Comparison of ENCODE assay signal across 22 mouse cellular contexts in the genomic region with DNA sequence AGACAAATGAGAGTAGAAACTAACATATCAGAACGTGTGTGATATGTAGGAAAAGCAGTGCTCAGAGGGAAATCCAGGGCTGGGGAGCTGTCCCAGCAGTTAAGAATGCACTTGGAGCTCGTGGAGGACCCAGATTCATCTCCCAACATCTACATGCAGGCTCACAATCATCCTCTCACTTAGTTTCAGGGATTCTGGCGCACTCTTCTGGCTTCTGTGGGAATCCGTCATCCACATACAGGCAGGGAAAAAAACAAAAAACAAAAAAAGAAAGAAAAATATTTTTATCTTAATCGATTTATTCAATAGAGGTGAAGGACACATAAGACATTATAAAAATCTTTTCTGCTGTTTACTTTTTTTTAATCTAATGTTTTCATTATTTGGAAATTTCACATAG. TPM values are rescaled to one million over a fixed set of nuclear protein-coding genes. Genes with fewer than 3 reads are reported as not detected.
DNase-seq lines count a peak whose midpoint lies in the region; ATAC-seq and TF ChIP-seq lines count a peak whose summit lies in the region.
"Had no signal": no experiment of that assay in that cellular context is flagged by ENCODE, and none has a peak within 500 bp of the region (broad histone marks: within the 10 kb centered on the region; RNA-seq: fewer than 3 reads in every experiment).

No protein-coding gene starts in this region.

- H3K9me3 ChIP-seq in intestine, postnatal 0 days (ENCODE audit: control insufficient read depth) = no peaks in the 10 kb centered on the region
- no peaks in the 10 kb centered on the region for H3K9me3 ChIP-seq in intestine, embryonic 16.5 days (ENCODE audit: control insufficient read depth, low read length)
- H3K9me3 ChIP-seq in midbrain, postnatal 0 days (ENCODE audit: low read length) = no peaks in the 10 kb centered on the region
- no peaks in the 10 kb centered on the region for H3K9me3 ChIP-seq in midbrain, embryonic 15.5 days
- H3K9me3 ChIP-seq: hindbrain, embryonic 12.5 days; intestine, embryonic 15.5 days; limb, embryonic 12.5 days had no signal

- no peaks in the 10 kb centered on the region for H3K4me1 ChIP-seq in intestine, postnatal 0 days (replicated peaks; ENCODE audit: control insufficient read depth, insufficient read depth, low read length)
- no peaks in the 10 kb centered on the region for H3K4me1 ChIP-seq in intestine, embryonic 16.5 days (ENCODE audit: control insufficient read depth, insufficient read depth, low read length)
- H3K4me1 ChIP-seq in midbrain, postnatal 0 days (ENCODE audit: insufficient read depth, low read length) = no peaks in the 10 kb centered on the region
- no peaks in the 10 kb centered on the region for H3K4me1 ChIP-seq in midbrain, embryonic 15.5 days
- H3K4me1 ChIP-seq: hindbrain, embryonic 12.5 days; intestine, embryonic 15.5 days; limb, embryonic 12.5 days had no signal

- peak; percentile 3 to 6 for DNase-seq in cerebellum, postnatal 14 days
- DNase-seq in cerebellum, postnatal 4 days (ENCODE audit: low spot score in 2 of 2) = no peak
- peak; percentile 15 for DNase-seq in midbrain, postnatal 0 days (ENCODE audit: low spot score)
- no peak for DNase-seq in spleen, postnatal 14 days (ENCODE audit: low spot score in 2 of 2)
- DNase-seq in adrenal gland, postnatal 10 days = no peak
- DNase-seq: cerebellum, postnatal 25 days; gastrocnemius, adult 2 months; heart, adult 2 months; kidney, postnatal 25 days; lung, postnatal 36 days; thymus, postnatal 36 days had no signal

- peak; percentile 27 for TF ChIP-seq CTCF in intestine, postnatal 0 days (IDR thresholded peaks at IDR 0.05; ENCODE audit: low read depth)
- peak; percentile 63 for TF ChIP-seq CTCF in midbrain, postnatal 0 days (IDR thresholded peaks at IDR 0.05)

- no peak overlapping the region for H3K4me3 ChIP-seq in intestine, postnatal 0 days (ENCODE audit: low read depth, low read length)
- H3K4me3 ChIP-seq in intestine, embryonic 16.5 days (ENCODE audit: low read length) = no peak overlapping the region
- no peak overlapping the region for H3K4me3 ChIP-seq in midbrain, postnatal 0 days (ENCODE audit: low read depth, low read length)
- no peak overlapping the region for H3K4me3 ChIP-seq in midbrain, embryonic 15.5 days
- H3K4me3 ChIP-seq: gastrocnemius, adult 2 months; heart, adult 2 months; hindbrain, embryonic 12.5 days; intestine, embryonic 15.5 days; limb, embryonic 12.5 days had no signal

- no peaks in the 10 kb centered on the region for H3K36me3 ChIP-seq in intestine, postnatal 0 days (ENCODE audit: control insufficient read depth, insufficient read depth)
- H3K36me3 ChIP-seq in intestine, embryonic 16.5 days (ENCODE audit: control insufficient read depth, insufficient read depth, low read length) = no peaks in the 10 kb centered on the region
- no peaks in the 10 kb centered on the region for H3K36me3 ChIP-seq in midbrain, postnatal 0 days (ENCODE audit: insufficient read depth, low read length)
- no peaks in the 10 kb centered on the region for H3K36me3 ChIP-seq in midbrain, embryonic 15.5 days (replicated peaks)
- H3K36me3 ChIP-seq: hindbrain, embryonic 12.5 days; intestine, embryonic 15.5 days; limb, embryonic 12.5 days had no signal

- WGBS in intestine, postnatal 0 days = 68% methylated on average over 5 of the region's 5 CpGs
- WGBS in intestine, embryonic 16.5 days = 56% methylated on average over 5 of the region's 5 CpGs
- WGBS in midbrain, postnatal 0 days = 68% methylated on average over 5 of the region's 5 CpGs
- 63% methylated on average over 5 of the region's 5 CpGs for WGBS in midbrain, embryonic 15.5 days

- H3K27ac ChIP-seq in intestine, postnatal 0 days (ENCODE audit: low read depth, low read length) = no peak overlapping the region
- H3K27ac ChIP-seq in intestine, embryonic 16.5 days (ENCODE audit: low read length) = no peak overlapping the region
- H3K27ac ChIP-seq in midbrain, postnatal 0 days (ENCODE audit: low read depth, low read length) = no peak overlapping the region
- no peak overlapping the region for H3K27ac ChIP-seq in midbrain, embryonic 15.5 days
- H3K27ac ChIP-seq: gastrocnemius, adult 2 months; heart, adult 2 months; hindbrain, embryonic 12.5 days; intestine, embryonic 15.5 days; limb, embryonic 12.5 days had no signal

- H3K4me2 ChIP-seq in intestine, postnatal 0 days (replicated peaks; ENCODE audit: low read depth) = no peak overlapping the region
- no peak overlapping the region for H3K4me2 ChIP-seq in intestine, embryonic 16.5 days (ENCODE audit: low read depth, low read length)
- H3K4me2 ChIP-seq in midbrain, postnatal 0 days (ENCODE audit: low read depth, low read length, poor library complexity, severe bottlenecking) = no peak overlapping the region
- no peak overlapping the region for H3K4me2 ChIP-seq in midbrain, embryonic 15.5 days
- H3K4me2 ChIP-seq: hindbrain, embryonic 12.5 days; intestine, embryonic 15.5 days; limb, embryonic 12.5 days had no signal

- H3K27me3 ChIP-seq in intestine, postnatal 0 days (replicated peaks; ENCODE audit: control insufficient read depth, insufficient read depth, low read length) = no peaks in the 10 kb centered on the region
- no peaks in the 10 kb centered on the region for H3K27me3 ChIP-seq in intestine, embryonic 16.5 days (replicated peaks; ENCODE audit: control insufficient read depth, insufficient read depth, low read length)
- H3K27me3 ChIP-seq in midbrain, postnatal 0 days (ENCODE audit: insufficient read depth, low read length) = no peaks in the 10 kb centered on the region
- no peaks in the 10 kb centered on the region for H3K27me3 ChIP-seq in midbrain, embryonic 15.5 days (replicated peaks)
- H3K27me3 ChIP-seq: hindbrain, embryonic 12.5 days; intestine, embryonic 15.5 days; limb, embryonic 12.5 days had no signal

- no peak overlapping the region for H3K9ac ChIP-seq in intestine, postnatal 0 days (ENCODE audit: low read depth, low read length)
- H3K9ac ChIP-seq in intestine, embryonic 16.5 days (ENCODE audit: low read depth, low read length) = no peak overlapping the region
- H3K9ac ChIP-seq in midbrain, postnatal 0 days (replicated peaks; ENCODE audit: low read length, poor library complexity, severe bottlenecking) = no peak overlapping the region
- H3K9ac ChIP-seq in midbrain, embryonic 15.5 days = no peak overlapping the region
- H3K9ac ChIP-seq: hindbrain, embryonic 12.5 days; intestine, embryonic 15.5 days; limb, embryonic 12.5 days had no signal

- ATAC-seq in intestine, postnatal 0 days = no peak
- ATAC-seq in intestine, embryonic 16.5 days = no peak
- no peak for ATAC-seq in midbrain, postnatal 0 days (ENCODE audit: low FRiP score)
- no peak for ATAC-seq in midbrain, embryonic 15.5 days (replicated peaks)
- ATAC-seq: forebrain, embryonic 16.5 days; intestine, embryonic 15.5 days had no signal

RNA-seq across cellular contexts. Expression of gene Sycp2l, which starts 44.3 kb away (rescaled TPM):
- 0.05 TPM in 1 of 2 replicates, not detected in the other for polyA plus RNA-seq in intestine, postnatal 0 days (2015; fragmentation: Nextera tagmentation; extraction: Ambion mirVana)
- 0.16 and 0.18 TPM in 2 replicates for polyA plus RNA-seq in intestine, embryonic 16.5 days (2015; fragmentation: Nextera tagmentation; extraction: Ambion mirVana)
- 0.16 TPM in 1 of 2 replicates, not detected in the other for total RNA-seq in midbrain, postnatal 0 days (2014; rRNA removed)
- not detected in 2 replicates for polyA plus RNA-seq in midbrain, postnatal 0 days (2015; fragmentation: Nextera tagmentation; extraction: Ambion mirVana)
- not detected in 2 replicates for polyA plus RNA-seq in midbrain, embryonic 15.5 days (2015; fragmentation: Nextera tagmentation; extraction: Ambion mirVana)
- not detected for total RNA-seq in adrenal gland, postnatal 10 days (2021)
- total RNA-seq: gastrocnemius, adult 2 months; heart, adult 2 months had no signal
- polyA plus RNA-seq: forebrain, embryonic 16.5 days; heart, adult 2 months; heart, postnatal 0 days; hindbrain, embryonic 12.5 days; limb, embryonic 12.5 days; liver, embryonic 16.5 days; neural tube, embryonic 14.5 days had no signal

RNA-seq across cellular contexts. Expression of gene Gcm2, which starts 47.6 kb away (rescaled TPM):
- polyA plus RNA-seq in intestine, postnatal 0 days (2015; fragmentation: Nextera tagmentation; extraction: Ambion mirVana) = not detected in 2 replicates
- polyA plus RNA-seq in intestine, embryonic 16.5 days (2015; fragmentation: Nextera tagmentation; extraction: Ambion mirVana) = not detected in 2 replicates
- not detected in 2 replicates for total RNA-seq in midbrain, postnatal 0 days (2014; rRNA removed)
- polyA plus RNA-seq in midbrain, postnatal 0 days (2015; fragmentation: Nextera tagmentation; extraction: Ambion mirVana) = not detected in 2 replicates
- polyA plus RNA-seq in midbrain, embryonic 15.5 days (2015; fragmentation: Nextera tagmentation; extraction: Ambion mirVana) = not detected in 2 replicates
- not detected for total RNA-seq in adrenal gland, postnatal 10 days (2021)
- total RNA-seq: gastrocnemius, adult 2 months; heart, adult 2 months; layer of hippocampus, postnatal 10 days had no signal
- polyA plus RNA-seq: forebrain, embryonic 16.5 days; heart, adult 2 months; heart, postnatal 0 days; hindbrain, embryonic 12.5 days; intestine, embryonic 15.5 days; limb, embryonic 12.5 days; liver, embryonic 16.5 days; neural tube, embryonic 14.5 days had no signal

Comparison
In these comparisons a context has a peak if more than half of its experiments do, and no peak if none do; other contexts are left out.
1. DNase-seq: peak in cerebellum, postnatal 14 days (2 of 2) and midbrain, postnatal 0 days (single experiment); none in cerebellum, postnatal 4 days (0 of 2), spleen, postnatal 14 days (0 of 2) and adrenal gland, postnatal 10 days (single experiment).